Mouse (Mus musculus) liver, embryonic 14.5 days (tissue): ENCODE results near the gene Smim11. TPM values are rescaled to one million over a fixed set of nuclear protein-coding genes. Genes with fewer than 3 reads are reported as not detected.

ENCODE experiments used
- ATAC-seq: fragments of 200-750 bp; cut with Nextera tagmentation; 2 replicates; pipeline ENCODE4 v1.8.0; 2017; ENCODE audit warnings: moderate number of reproducible peaks, mild to moderate bottlenecking, moderate library complexity; ENCODE audit not compliant: insufficient read depth
- DNase-seq, 3 experiments: peaks; one replicate each; pipeline ENCODE4 v3.0.0-alpha.2; 2012 to 2013; ENCODE audit warnings: low read depth in 3 of 3, low spot score in 3 of 3
- H3K27ac ChIP-seq: fragments of 300-500 bp; sonication (generic); 2 replicates; pipeline ENCODE4 v1.5.1; 2014; ENCODE audit warnings: moderate library complexity, mild to moderate bottlenecking, control low read depth, inconsistent platforms
- H3K27me3 ChIP-seq: fragments of 300-500 bp; sonication (generic); 2 replicates; pipeline ENCODE4 v1.6.1; 2014; ENCODE audit warnings: mild to moderate bottlenecking, low read length, moderate library complexity; ENCODE audit not compliant: control insufficient read depth, insufficient read depth
- H3K36me3 ChIP-seq: fragments of 300-500 bp; sonication (generic); replicated peaks from 2 replicates; pipeline ENCODE4 v1.6.1; 2014; ENCODE audit warnings: low read depth; ENCODE audit not compliant: control insufficient read depth, insufficient read depth
- H3K4me1 ChIP-seq, 2 experiments: fragments of 200-500 bp in 1 of 2; fragments of 300-500 bp in 1 of 2; sonication (generic) in 1 of 2; replicated peaks; 2 replicates each; pipeline ENCODE4 v1.6.1; 2012 to 2014; ENCODE audit warnings: antibody characterized with exemption in 1 of 2, inconsistent platforms in 1 of 2, low read length in 1 of 2; ENCODE audit not compliant: control insufficient read depth in 2 of 2, insufficient read depth in 2 of 2
- H3K4me2 ChIP-seq: fragments of 300-500 bp; sonication (generic); 2 replicates; pipeline ENCODE4 v1.6.1; 2014; ENCODE audit warnings: low read depth, mild to moderate bottlenecking, control low read depth, moderate library complexity
- H3K4me3 ChIP-seq, 2 experiments: fragments of 200-500 bp in 1 of 2; fragments of 300-500 bp in 1 of 2; sonication (generic) in 1 of 2; 2 replicates each; pipeline ENCODE4 v1.5.1; 2012 to 2014; ENCODE audit warnings: low read depth in 2 of 2, low read length in 2 of 2, mild to moderate bottlenecking in 2 of 2, control low read depth in 1 of 2, inconsistent platforms in 1 of 2, moderate library complexity in 1 of 2; ENCODE audit not compliant: insufficient read depth in 1 of 2
- H3K9ac ChIP-seq: fragments of 300-500 bp; sonication (generic); replicated peaks from 2 replicates; pipeline ENCODE4 v1.6.1; 2014; ENCODE audit warnings: mild to moderate bottlenecking, control low read depth, moderate library complexity
- H3K9me3 ChIP-seq: fragments of 300-500 bp; sonication (generic); 2 replicates; pipeline ENCODE4 v1.6.1; 2016; ENCODE audit warnings: low read length, mixed read lengths; ENCODE audit not compliant: control insufficient read depth
- CTCF ChIP-seq: IDR thresholded peaks from 2 replicates; pipeline ENCODE4 v1.5.1; 2016; ENCODE audit warnings: antibody characterized with exemption, low read depth, control low read depth
- EP300 ChIP-seq: IDR thresholded peaks from 2 replicates; pipeline ENCODE4 v1.6.1; 2016; ENCODE audit warnings: antibody characterized with exemption, low read depth
- WGBS: fragments of 180-500 bp; shearing (Covaris S2); extraction: QIAGEN DNeasy Blood & Tissue Kit; methylation state at CpG from one replicate; pipeline ENCODE4 v1.1.7; 2014; ENCODE audit not compliant: insufficient replicate concordance; 5-methylcytosine and 5-hydroxymethylcytosine counted together
- polyA plus RNA-seq, 2 experiments: library from polyadenylated mRNA; depleted of rRNA in 1 of 2; stranded (reverse) in 1 of 2; unstranded in 1 of 2; fragments of >200 nt; fragmentation: Nextera tagmentation in 1 of 2; extraction: Ambion mirVana in 1 of 2; gene quantifications; 2 replicates each; pipeline versions ENCODE4 v1.2.1 to v1.2.3; 2012 to 2014

Gene Smim11
- polyA plus RNA-seq, 2 experiments, result 24.8 to 53.1 TPM

- H3K36me3 ChIP-seq, result no peaks in the 10 kb centered on the region
- ATAC-seq (no peak), DNase-seq (no peak)
- no peak within 1 kb of the TSS for H3K27ac ChIP-seq
- no peak within 1 kb of the TSS for H3K4me2 ChIP-seq
- no peak within 1 kb of the TSS for H3K4me3 ChIP-seq
- WGBS, result 44% methylated on average over 9 of the region's 9 CpGs
- no peaks in the 10 kb centered on the region for H3K27me3 ChIP-seq
- no peak within 1 kb of the TSS for H3K9ac ChIP-seq
- TF ChIP-seq EP300 (no peak), CTCF (no peak)
- no peaks in the 10 kb centered on the region for H3K4me1 ChIP-seq
- H3K9me3 ChIP-seq, result no peaks in the 10 kb centered on the region
Observed at GRCm38 (mm10) chr16:92359229-92359628, 58.1 kb downstream of the Smim11 start, which contains the start of gene Kcne1. Kcne1 (minus strand) TSS chr16:92359468.

- no peaks in the 10 kb centered on the region for H3K27me3 ChIP-seq
- no peaks in the 10 kb centered on the region for H3K9me3 ChIP-seq
- DNase-seq (no peak), ATAC-seq (no peak)
- no peak overlapping the region for H3K27ac ChIP-seq
- no peak overlapping the region for H3K4me2 ChIP-seq
- 73% methylated on average over 7 of the region's 7 CpGs for WGBS
- TF ChIP-seq CTCF, result no peak
- no peak for TF ChIP-seq EP300
- no peak overlapping the region for H3K4me3 ChIP-seq
- no peak overlapping the region for H3K9ac ChIP-seq
- H3K4me1 ChIP-seq, result no peaks in the 10 kb centered on the region
- no peaks in the 10 kb centered on the region for H3K36me3 ChIP-seq
Observed at GRCm38 (mm10) chr16:92360711-92361110, 59.6 kb downstream of the Smim11 start.

Other genes with a start within 250 kb of the Smim11 start
- gene Mrps6, start 243.0 kb upstream of the Smim11 start, polyA plus RNA-seq (2012; rRNA removed), result 9.9 and 15.2 TPM in 2 replicates
- 30.2 and 31.7 TPM in 2 replicates for gene Mrps6, start 243.0 kb upstream of the Smim11 start, polyA plus RNA-seq (2014; fragmentation: Nextera tagmentation; extraction: Ambion mirVana)
- not detected in 2 replicates for gene Gm49711, start 243.0 kb upstream of the Smim11 start, polyA plus RNA-seq (2012; rRNA removed)
- not detected in 2 replicates for gene Gm49711, start 243.0 kb upstream of the Smim11 start, polyA plus RNA-seq (2014; fragmentation: Nextera tagmentation; extraction: Ambion mirVana)
- gene Slc5a3, start 243.0 kb upstream of the Smim11 start, polyA plus RNA-seq (2012; rRNA removed), result 0.37 and 0.44 TPM in 2 replicates
- 0.70 and 0.97 TPM in 2 replicates for gene Slc5a3, start 243.0 kb upstream of the Smim11 start, polyA plus RNA-seq (2014; fragmentation: Nextera tagmentation; extraction: Ambion mirVana)
- gene Kcne2, start 8.9 kb upstream of the Smim11 start, polyA plus RNA-seq (2012; rRNA removed), result not detected in 2 replicates
- not detected in 2 replicates for gene Kcne2, start 8.9 kb upstream of the Smim11 start, polyA plus RNA-seq (2014; fragmentation: Nextera tagmentation; extraction: Ambion mirVana)
- 0.01 and 0.02 TPM in 2 replicates for gene Fam243, start 20.2 kb downstream of the Smim11 start, polyA plus RNA-seq (2012; rRNA removed)
- not detected in 2 replicates for gene Fam243, start 20.2 kb downstream of the Smim11 start, polyA plus RNA-seq (2014; fragmentation: Nextera tagmentation; extraction: Ambion mirVana)
- not detected in 2 replicates for gene Kcne1, start 58.2 kb downstream of the Smim11 start, polyA plus RNA-seq (2012; rRNA removed)
- not detected in 2 replicates for gene Kcne1, start 58.2 kb downstream of the Smim11 start, polyA plus RNA-seq (2014; fragmentation: Nextera tagmentation; extraction: Ambion mirVana)
- gene Rcan1, start 169.6 kb downstream of the Smim11 start, polyA plus RNA-seq (2012; rRNA removed), result 4.5 and 6.2 TPM in 2 replicates
- 8.7 and 9.8 TPM in 2 replicates for gene Rcan1, start 169.6 kb downstream of the Smim11 start, polyA plus RNA-seq (2014; fragmentation: Nextera tagmentation; extraction: Ambion mirVana)
- gene Clic6, start 184.4 kb downstream of the Smim11 start, polyA plus RNA-seq (2012; rRNA removed), result 0.14 and 0.28 TPM in 2 replicates
- gene Clic6, start 184.4 kb downstream of the Smim11 start, polyA plus RNA-seq (2014; fragmentation: Nextera tagmentation; extraction: Ambion mirVana), result 0.11 and 0.13 TPM in 2 replicates